Mouse (Mus musculus) ES-E14 (cell line): ENCODE measurements at regions not wholly inside any gene's neighbourhood (a gene's known extent, or its start where the extent isn't known, plus 50 kb on each side); places are given as distances from the start of the nearest gene placed in this dataset.

ENCODE experiments used
- CHD2 ChIP-seq: IDR thresholded peaks from 2 replicates; pipeline ENCODE4 v1.6.1; 2014; ENCODE audit warnings: mild to moderate bottlenecking, low read depth, low read length, inconsistent platforms
- ZNF384 ChIP-seq: IDR thresholded peaks from 2 replicates; pipeline ENCODE4 v1.6.1; 2012; ENCODE audit warnings: low read depth, low read length, inconsistent platforms

GRCm38 (mm10) chr1:128803433-128804060 is 211.5 kb upstream of the Cxcr4 start:
- TF ChIP-seq ZNF384, result no peak
- TF ChIP-seq CHD2, result no peak
